9 mouse cellular contexts compared by ENCODE assay signal in genomic region chr8:108424337-108424736, GRCm38 (mm10).
DNase-seq lines count a peak whose midpoint lies in the region; ATAC-seq lines count a peak whose summit lies in the region.
"Had no signal": no experiment of that assay in that cellular context is flagged by ENCODE, and none has a peak within 500 bp of the region (broad histone marks: within the 10 kb centered on the region; RNA-seq: fewer than 3 reads in every experiment).

No protein-coding gene starts in this region.

- peak; percentile 74 for DNase-seq in embryonic facial prominence, embryonic 14.5 days (ENCODE audit: low spot score)
- DNase-seq in embryonic facial prominence, embryonic 10.5 days (ENCODE audit: low spot score), result no peak
- peak; percentile 42 for DNase-seq in kidney, postnatal 14 days
- DNase-seq in kidney, adult 8-10 months, result no peak
- DNase-seq in urinary bladder, postnatal 14 days (ENCODE audit: low spot score), result peak; percentile 8
- DNase-seq in urinary bladder, adult 18-20 months (ENCODE audit: low spot score in 2 of 2), result no peak
- peak; percentile 27 for DNase-seq in thymus, postnatal 4 days
- DNase-seq in yolk sac, embryonic 10.5 days (ENCODE audit: low spot score), result no peak

- no peaks in the 10 kb centered on the region for H3K4me1 ChIP-seq in embryonic facial prominence, embryonic 14.5 days (ENCODE audit: control insufficient read depth, insufficient read depth, low read length)
- H3K4me1 ChIP-seq in embryonic facial prominence, embryonic 10.5 days, result peaks cover 6% of the 10 kb centered on the region

- no peak overlapping the region for H3K4me2 ChIP-seq in embryonic facial prominence, embryonic 14.5 days (ENCODE audit: low read depth, low read length)

- no peaks in the 10 kb centered on the region for H3K36me3 ChIP-seq in embryonic facial prominence, embryonic 14.5 days (ENCODE audit: control insufficient read depth, insufficient read depth, low read length)
- H3K36me3 ChIP-seq in embryonic facial prominence, embryonic 10.5 days (replicated peaks), result no peaks in the 10 kb centered on the region

- H3K9me3 ChIP-seq in embryonic facial prominence, embryonic 14.5 days (ENCODE audit: control insufficient read depth, low read length), result no peaks in the 10 kb centered on the region
- no peaks in the 10 kb centered on the region for H3K9me3 ChIP-seq in embryonic facial prominence, embryonic 10.5 days

- H3K4me3 ChIP-seq in embryonic facial prominence, embryonic 14.5 days (ENCODE audit: low read depth, low read length), result no peak overlapping the region
- H3K4me3 ChIP-seq in embryonic facial prominence, embryonic 10.5 days, result no peak overlapping the region

- no peak overlapping the region for H3K9ac ChIP-seq in embryonic facial prominence, embryonic 14.5 days (ENCODE audit: low read depth, low read length)

- no peak overlapping the region for H3K27ac ChIP-seq in embryonic facial prominence, embryonic 14.5 days (replicated peaks; ENCODE audit: low read depth, low read length)
- no peak overlapping the region for H3K27ac ChIP-seq in embryonic facial prominence, embryonic 10.5 days (replicated peaks)

- 56% methylated on average over 8 of the region's 8 CpGs for WGBS in embryonic facial prominence, embryonic 14.5 days
- 86% methylated on average over 8 of the region's 8 CpGs for WGBS in embryonic facial prominence, embryonic 10.5 days

- no peaks in the 10 kb centered on the region for H3K27me3 ChIP-seq in embryonic facial prominence, embryonic 14.5 days (replicated peaks; ENCODE audit: control insufficient read depth, insufficient read depth, low read length)
- no peaks in the 10 kb centered on the region for H3K27me3 ChIP-seq in embryonic facial prominence, embryonic 10.5 days (replicated peaks; ENCODE audit: low read depth, poor library complexity, severe bottlenecking)
- H3K27me3 ChIP-seq: Patski had no signal

- ATAC-seq in embryonic facial prominence, embryonic 14.5 days (ENCODE audit: low read depth), result peak; percentile 86
- ATAC-seq: Patski had no signal

Comparison
In these comparisons a context has a peak if more than half of its experiments do, and no peak if none do; other contexts are left out.
1. DNase-seq: peak in embryonic facial prominence, embryonic 14.5 days (single experiment), kidney, postnatal 14 days (single experiment), urinary bladder, postnatal 14 days (single experiment) and thymus, postnatal 4 days (single experiment); none in embryonic facial prominence, embryonic 10.5 days (single experiment), kidney, adult 8-10 months (0 of 2), urinary bladder, adult 18-20 months (0 of 2) and yolk sac, embryonic 10.5 days (single experiment).